Mouse (Mus musculus) right cerebral cortex, adult 18-20 months (tissue): ENCODE measurements around the gene Syt13.

ENCODE experiments used
- DNase-seq: peaks from one replicate; pipeline ENCODE4 v3.0.0; 2022; ENCODE audit warnings: mixed read lengths

The Syt13 gene

GRCm38 (mm10) chr2:92914933-92915553, at the start of gene Syt13:
TSS of gene Syt13 (plus strand) at chr2:92915098.
- DNase-seq: peak; percentile 88

GRCm38 (mm10) chr2:92866616-92867015, 48.3 kb upstream of the Syt13 start:
- DNase-seq: no peak

- no peak for DNase-seq
Observed at GRCm38 (mm10) chr2:92870139-92870836, 44.6 kb upstream of the Syt13 start.

GRCm38 (mm10) chr2:92871093-92871686, 43.7 kb upstream of the Syt13 start:
- DNase-seq: no peak

GRCm38 (mm10) chr2:92872652-92873051, 42.2 kb upstream of the Syt13 start:
- DNase-seq: no peak

- no peak for DNase-seq
Observed at GRCm38 (mm10) chr2:92874592-92874991, 40.3 kb upstream of the Syt13 start.

GRCm38 (mm10) chr2:92877488-92877887, 37.4 kb upstream of the Syt13 start:
- DNase-seq: no peak

GRCm38 (mm10) chr2:92883039-92883911, 31.6 kb upstream of the Syt13 start:
- DNase-seq: peak; percentile 67

GRCm38 (mm10) chr2:92883912-92884243, 31.0 kb upstream of the Syt13 start:
- no peak for DNase-seq

- DNase-seq: no peak
Observed at GRCm38 (mm10) chr2:92884976-92885375, 29.9 kb upstream of the Syt13 start.

GRCm38 (mm10) chr2:92886862-92887261, 28.0 kb upstream of the Syt13 start:
- no peak for DNase-seq

GRCm38 (mm10) chr2:92892524-92892923, 22.4 kb upstream of the Syt13 start:
- DNase-seq: no peak

GRCm38 (mm10) chr2:92903650-92904049, 11.2 kb upstream of the Syt13 start:
- no peak for DNase-seq

- DNase-seq: peak; percentile 54
Observed at GRCm38 (mm10) chr2:92904307-92904859, 10.5 kb upstream of the Syt13 start.

GRCm38 (mm10) chr2:92910371-92910770, 4.5 kb upstream of the Syt13 start:
- DNase-seq: no peak

GRCm38 (mm10) chr2:92912312-92912711, 2.6 kb upstream of the Syt13 start:
- DNase-seq: no peak

- no peak for DNase-seq
Observed at GRCm38 (mm10) chr2:92913295-92913694, 1.6 kb upstream of the Syt13 start.

- DNase-seq: no peak
Observed at GRCm38 (mm10) chr2:92915659-92916631, 1.0 kb downstream of the Syt13 start.

- DNase-seq: no peak
Observed at GRCm38 (mm10) chr2:92917405-92918142, 2.7 kb downstream of the Syt13 start.

GRCm38 (mm10) chr2:92920709-92921108, 5.8 kb downstream of the Syt13 start:
- peak; percentile 67 for DNase-seq

- no peak for DNase-seq
Observed at GRCm38 (mm10) chr2:92924677-92925259, 9.9 kb downstream of the Syt13 start.
